ENCODE assay signal across 10 mouse cellular contexts in the genomic region with DNA sequence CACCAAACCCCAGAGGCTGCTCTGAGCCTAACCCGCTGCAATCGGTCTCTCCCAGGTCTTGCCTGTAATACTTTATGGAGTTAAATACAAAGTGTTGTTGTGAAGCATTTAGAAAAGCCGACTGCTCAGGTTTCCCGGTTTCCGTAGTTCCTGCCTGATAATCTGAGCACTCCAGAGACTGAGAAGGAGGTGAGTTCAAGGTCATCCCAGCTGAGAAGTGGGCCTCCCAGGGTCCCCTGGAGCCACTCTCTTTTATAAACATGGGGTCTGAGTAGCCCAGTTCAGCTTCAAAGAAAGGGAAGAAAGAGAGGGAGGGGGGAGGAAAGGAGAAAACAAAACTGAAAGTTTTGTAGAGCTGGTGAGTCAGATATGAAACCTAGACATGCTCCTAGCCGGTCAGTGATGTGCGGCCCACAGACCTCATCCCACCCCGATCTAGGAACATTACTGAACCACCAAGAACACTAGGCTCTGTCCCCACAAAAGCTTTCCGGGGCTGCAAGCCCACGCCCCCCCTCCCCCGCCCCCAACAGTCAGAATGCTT. TPM values are rescaled to one million over a fixed set of nuclear protein-coding genes. Genes with fewer than 3 reads are reported as not detected.
DNase-seq lines count a peak whose midpoint lies in the region; ATAC-seq and TF ChIP-seq lines count a peak whose summit lies in the region.
"Had no signal": no experiment of that assay in that cellular context is flagged by ENCODE, and none has a peak within 500 bp of the region (broad histone marks: within the 10 kb centered on the region; RNA-seq: fewer than 3 reads in every experiment).

A gene (plus strand): TSS at position 148 of the 544 bp plus-strand sequence.

- no peaks in the 10 kb centered on the region for H3K9me3 ChIP-seq in kidney, embryonic 14.5 days (ENCODE audit: control insufficient read depth, low read length)
- H3K9me3 ChIP-seq in kidney, embryonic 15.5 days (replicated peaks) = no peaks in the 10 kb centered on the region
- H3K9me3 ChIP-seq: liver, embryonic 13.5 days had no signal

- H3K27me3 ChIP-seq in kidney, embryonic 14.5 days (ENCODE audit: control insufficient read depth, insufficient read depth, low read length) = peaks cover 3% of the 10 kb centered on the region; the same call in 1 of the 2 replicates
- H3K27me3 ChIP-seq in kidney, embryonic 15.5 days = peaks cover 8% of the 10 kb centered on the region; the same call in 1 of the 2 replicates
- no peaks in the 10 kb centered on the region for H3K27me3 ChIP-seq in C2C12 (ENCODE audit: control insufficient read depth, insufficient read depth, insufficient read length)
- H3K27me3 ChIP-seq: liver, embryonic 13.5 days had no signal

- no peak for TF ChIP-seq CTCF in C2C12 (IDR thresholded peaks at IDR 0.05; ENCODE audit: control insufficient read depth, insufficient read depth, insufficient read length)
- no peak for TF ChIP-seq CTCF in layer of hippocampus, adult 2 months (conservative IDR thresholded peaks at IDR 0.05)

- no peak within 1 kb of the TSS for H3ac ChIP-seq in C2C12 (ENCODE audit: control insufficient read depth, insufficient read length, low read depth)

- H3K4me2 ChIP-seq in kidney, embryonic 14.5 days (replicated peaks; ENCODE audit: low read depth, low read length) = no peak within 1 kb of the TSS
- no peak within 1 kb of the TSS for H3K4me2 ChIP-seq in kidney, embryonic 15.5 days
- H3K4me2 ChIP-seq: liver, embryonic 13.5 days had no signal

- H3K79me2 ChIP-seq in C2C12 (ENCODE audit: control insufficient read depth, insufficient read depth) = no peaks in the 10 kb centered on the region

- H3K36me3 ChIP-seq in kidney, embryonic 14.5 days (ENCODE audit: control insufficient read depth, insufficient read depth, low read length) = no peaks in the 10 kb centered on the region
- H3K36me3 ChIP-seq in kidney, embryonic 15.5 days = no peaks in the 10 kb centered on the region
- H3K36me3 ChIP-seq in C2C12 (ENCODE audit: control insufficient read depth, insufficient read depth) = no peaks in the 10 kb centered on the region
- H3K36me3 ChIP-seq: liver, embryonic 13.5 days had no signal

- intact Hi-C loops in left cerebral cortex, postnatal 14 days (cut with DNase I) = no loop called here

- H3K4me3 ChIP-seq in kidney, embryonic 14.5 days (ENCODE audit: low read length) = no peak within 1 kb of the TSS
- no peak within 1 kb of the TSS; the same call in 1 of the 2 replicates for H3K4me3 ChIP-seq in kidney, embryonic 15.5 days (replicated peaks)
- H3K4me3 ChIP-seq in C2C12 (ENCODE audit: insufficient read depth, poor library complexity, severe bottlenecking) = no peak within 1 kb of the TSS
- no peak within 1 kb of the TSS for H3K4me3 ChIP-seq in layer of hippocampus, adult 2 months
- H3K4me3 ChIP-seq: liver, embryonic 13.5 days had no signal

- peak; percentile 25 for DNase-seq in R1 (ENCODE audit: low read depth, low spot score)
- no peak for DNase-seq in ovary, postnatal 10 days (ENCODE audit: low spot score)
- DNase-seq in left cerebral cortex, postnatal 14 days (ENCODE audit: low spot score in 2 of 2) = no peak
- DNase-seq in layer of hippocampus, adult 2 months (ENCODE audit: low spot score in 2 of 2) = no peak
- DNase-seq: kidney, adult 8-10 months; liver, embryonic 13.5 days had no signal

- ATAC-seq in kidney, embryonic 14.5 days (ENCODE audit: low FRiP score, low TSS enrichment) = no peak
- ATAC-seq in kidney, embryonic 15.5 days (replicated peaks; ENCODE audit: low FRiP score) = no peak
- ATAC-seq in hematopoietic stem cell, adult 5-6 weeks (replicated peaks in 1 of 2; ENCODE audit: insufficient read depth in 1 of 2, low FRiP score in 2 of 2, low TSS enrichment in 1 of 2, low read depth in 1 of 2, poor library complexity in 2 of 2, severe bottlenecking in 2 of 2) = peak; percentile 38 to 53; a peak in 1 of 4 replicates

- no peaks in the 10 kb centered on the region for H3K4me1 ChIP-seq in kidney, embryonic 14.5 days (ENCODE audit: control insufficient read depth, insufficient read depth, low read length)
- 0 out of 2 replicates have a peak, but pooled peaks cover 11% of the 10 kb centered on the region for H3K4me1 ChIP-seq in kidney, embryonic 15.5 days

- no peak within 1 kb of the TSS for H3K27ac ChIP-seq in kidney, embryonic 14.5 days (ENCODE audit: low read depth, low read length)
- no peak within 1 kb of the TSS for H3K27ac ChIP-seq in kidney, embryonic 15.5 days
- H3K27ac ChIP-seq in layer of hippocampus, adult 2 months = no peak within 1 kb of the TSS
- H3K27ac ChIP-seq: liver, embryonic 13.5 days had no signal

- WGBS in kidney, embryonic 14.5 days = 61% methylated on average over 11 of the region's 11 CpGs
- WGBS in kidney, embryonic 15.5 days = 54% methylated on average over 11 of the region's 11 CpGs

- H3K79me3 ChIP-seq in C2C12 (ENCODE audit: low read depth) = no peaks in the 10 kb centered on the region

- H3K9ac ChIP-seq in kidney, embryonic 14.5 days (ENCODE audit: low read depth, low read length) = 0 out of 2 replicates have a peak within 1 kb of the TSS, but pooled peaks have one; percentile 7
- no peak within 1 kb of the TSS for H3K9ac ChIP-seq in kidney, embryonic 15.5 days
- H3K9ac ChIP-seq: liver, embryonic 13.5 days had no signal

TF ChIP-seq in C2C12, 6 proteins besides CTCF, POLR2A, EP300 and RAD21:
- TF ChIP-seq MYOD1 (IDR thresholded peaks at IDR 0.05; ENCODE audit: control insufficient read depth, insufficient read length, low read depth) (no peak), FOSL1 (IDR thresholded peaks at IDR 0.05; ENCODE audit: insufficient read depth, low read length, poor library complexity, severe bottlenecking) (no peak), MYOG (IDR thresholded peaks at IDR 0.05; ENCODE audit: control insufficient read depth, extremely low read depth, insufficient read length) (no peak), USF1 (IDR thresholded peaks at IDR 0.05; ENCODE audit: low read depth) (no peak), CEBPB (IDR thresholded peaks at IDR 0.05; ENCODE audit: low read depth) (no peak), MAX (IDR thresholded peaks at IDR 0.05) (no peak)

RNA-seq across cellular contexts. Expression of the gene that starts here (rescaled TPM):
- 2.1 and 3.7 TPM in 2 replicates for polyA plus RNA-seq in kidney, embryonic 14.5 days (2014; fragmentation: Nextera tagmentation; extraction: Ambion mirVana)
- polyA plus RNA-seq in kidney, embryonic 15.5 days (2015; fragmentation: Nextera tagmentation; extraction: Ambion mirVana) = 5.0 TPM in 2 replicates
- polyA plus RNA-seq in C2C12 (2012; fragmentation: generic; extraction: Trizol) = 15.2 TPM
- 11.3 and 15.1 TPM in 2 replicates for total RNA-seq in hematopoietic stem cell, adult 5-6 weeks (2017)
- total RNA-seq in left cerebral cortex, postnatal 14 days (2021) = 1 to 10 TPM; 5.0 to 5.1 TPM
- 1 to 10 TPM; 7.5 to 9.0 TPM for total RNA-seq in layer of hippocampus, adult 2 months (2021)

Comparison
In these comparisons a context has a peak if more than half of its experiments do, and no peak if none do; other contexts are left out.
1. ATAC-seq: peak in hematopoietic stem cell, adult 5-6 weeks (2 of 2); none in kidney, embryonic 14.5 days (single experiment) and kidney, embryonic 15.5 days (single experiment).